Mouse (Mus musculus) heart, postnatal 25 days (tissue): ENCODE data around the gene Lrrc61. TPM values are rescaled to one million over a fixed set of nuclear protein-coding genes. Genes with fewer than 3 reads are reported as not detected.

Experiments
- DNase-seq: peaks from one replicate; pipeline ENCODE4 v3.0.0; 2022; ENCODE audit warnings: low spot score
- intact Hi-C: fragments of 180-260 bp; cut with DNase I; formaldehyde crosslinking; loops from one replicate; pipeline ENCODE4 v1.15.1; 2025
- total RNA-seq, 2 experiments: library from RNA; stranded (reverse); gene quantifications; 2 replicates each; pipeline ENCODE4 v1.2.3; 2021

Lrrc61 gene
- total RNA-seq, 2 experiments from 2014 or later: 15.5 to 16.5 TPM

DNA sequence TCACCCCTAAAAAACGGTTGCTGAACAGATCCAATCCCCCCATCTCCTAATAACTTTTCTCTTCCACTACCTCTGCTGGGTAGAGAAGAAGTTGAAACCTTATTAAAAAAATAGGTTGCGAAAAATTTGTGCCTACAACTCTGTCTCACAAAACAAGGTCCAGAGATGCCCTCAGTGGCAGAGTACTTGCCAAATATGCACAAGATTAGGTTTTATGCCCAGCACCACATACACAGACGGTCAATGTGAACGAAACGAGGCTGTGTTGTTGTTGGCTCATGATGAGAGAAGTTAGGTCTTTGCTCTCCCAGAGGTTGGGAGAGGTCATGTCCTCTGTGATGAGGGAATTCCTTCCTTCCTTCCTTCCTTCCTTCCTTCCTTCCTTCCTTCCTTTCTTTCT is 9.3 kb upstream of the Lrrc61 start:
- intact Hi-C loops: no loop called here
- DNase-seq: no peak

DNA sequence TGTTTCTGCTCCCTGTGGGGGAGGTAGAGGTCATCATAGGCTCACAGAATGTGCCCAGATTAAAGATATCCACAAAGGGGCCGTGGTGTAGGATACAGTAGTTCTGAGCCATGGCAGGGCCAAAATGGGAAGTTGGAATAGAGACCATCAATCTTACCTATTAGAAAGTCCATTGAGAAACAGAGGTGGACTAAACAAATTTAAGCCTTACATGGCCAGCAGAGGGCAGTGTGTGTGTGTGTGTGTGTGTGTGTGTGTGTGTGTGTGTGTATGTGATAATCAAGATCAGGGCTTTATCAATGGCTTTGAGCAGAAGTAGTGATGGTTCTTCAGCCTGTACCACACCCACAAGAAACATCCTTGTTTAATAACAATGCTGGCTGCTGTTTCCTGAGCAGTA is 8.3 kb upstream of the Lrrc61 start:
- no peak for DNase-seq
- intact Hi-C loops: loop anchor here (2.0 kb wide), 1 partner anchor 97 kb away; no protein-coding TSS in a partner anchor

DNA sequence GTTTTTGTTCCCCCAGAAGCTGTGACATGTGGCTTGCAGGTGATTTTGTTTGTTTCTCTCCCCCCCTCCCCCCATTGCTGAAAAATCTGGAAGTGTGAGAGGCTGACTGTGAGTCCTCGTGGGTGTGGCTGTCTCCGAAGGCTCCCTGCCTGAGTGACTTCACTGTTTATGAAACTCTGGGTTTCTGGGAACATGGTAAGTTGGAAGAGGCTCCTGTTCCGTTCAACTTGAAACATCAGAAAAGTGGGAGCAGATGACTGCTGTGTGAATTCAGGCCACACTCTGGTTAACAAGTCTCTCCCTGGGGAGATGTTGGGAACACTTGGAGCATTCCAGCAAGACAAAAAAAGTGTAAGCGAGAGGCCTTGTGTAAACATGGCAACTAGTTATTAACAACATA is 7.7 kb upstream of the Lrrc61 start:
- peak; percentile 52 for DNase-seq
- intact Hi-C loops: loop anchor here (2.0 kb wide), 1 partner anchor 96 kb away; no protein-coding TSS in a partner anchor

- intact Hi-C loops: loop anchor here (2.0 kb wide), 1 partner anchor 30 kb away; no protein-coding TSS in a partner anchor
- DNase-seq: no peak
Observed at GRCm38 (mm10) chr6:48548314-48548713, 6.3 kb upstream of the Lrrc61 start.

DNA sequence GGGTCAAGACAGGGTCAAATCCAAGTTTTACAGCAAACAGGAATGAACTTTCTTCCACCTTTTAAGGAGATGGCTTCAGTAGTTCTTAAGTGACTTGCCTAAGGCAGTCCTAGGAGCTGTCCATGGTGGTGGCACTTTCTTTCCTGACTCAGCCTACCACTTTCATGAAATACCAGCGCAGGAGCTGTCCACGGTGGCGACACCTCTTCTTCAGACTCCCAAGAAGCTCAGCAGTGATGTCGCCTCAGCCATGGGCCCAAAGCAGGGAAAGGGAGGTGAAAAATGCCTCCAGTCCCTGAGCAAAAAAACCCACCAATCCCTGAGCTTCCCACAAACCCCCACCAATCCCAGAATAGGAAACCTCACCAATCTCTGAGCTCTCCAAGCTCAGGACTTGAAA is 1.7 kb upstream of the Lrrc61 start:
- DNase-seq: no peak
- intact Hi-C loops: no loop called here

DNA sequence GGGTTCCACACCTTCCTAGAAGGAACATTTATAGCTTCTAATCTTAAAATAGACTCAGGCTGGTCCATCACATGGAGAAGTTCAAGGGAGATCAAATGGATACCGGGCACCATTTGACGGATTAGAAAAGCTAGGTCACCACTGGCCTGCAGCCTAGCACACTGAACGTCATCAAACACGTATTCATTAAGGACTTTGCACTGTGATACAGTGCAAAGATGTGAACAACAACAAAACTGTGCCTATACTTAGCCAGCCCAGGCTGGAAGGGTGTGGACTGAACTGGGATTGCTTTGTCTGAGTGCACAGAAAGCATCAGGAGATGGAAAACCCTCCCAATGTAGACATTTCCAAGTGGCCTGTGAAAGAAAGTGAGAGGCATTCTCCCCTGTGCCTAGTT is 777 bp upstream of the Lrrc61 start:
- intact Hi-C loops: no loop called here
- no peak for DNase-seq

DNA sequence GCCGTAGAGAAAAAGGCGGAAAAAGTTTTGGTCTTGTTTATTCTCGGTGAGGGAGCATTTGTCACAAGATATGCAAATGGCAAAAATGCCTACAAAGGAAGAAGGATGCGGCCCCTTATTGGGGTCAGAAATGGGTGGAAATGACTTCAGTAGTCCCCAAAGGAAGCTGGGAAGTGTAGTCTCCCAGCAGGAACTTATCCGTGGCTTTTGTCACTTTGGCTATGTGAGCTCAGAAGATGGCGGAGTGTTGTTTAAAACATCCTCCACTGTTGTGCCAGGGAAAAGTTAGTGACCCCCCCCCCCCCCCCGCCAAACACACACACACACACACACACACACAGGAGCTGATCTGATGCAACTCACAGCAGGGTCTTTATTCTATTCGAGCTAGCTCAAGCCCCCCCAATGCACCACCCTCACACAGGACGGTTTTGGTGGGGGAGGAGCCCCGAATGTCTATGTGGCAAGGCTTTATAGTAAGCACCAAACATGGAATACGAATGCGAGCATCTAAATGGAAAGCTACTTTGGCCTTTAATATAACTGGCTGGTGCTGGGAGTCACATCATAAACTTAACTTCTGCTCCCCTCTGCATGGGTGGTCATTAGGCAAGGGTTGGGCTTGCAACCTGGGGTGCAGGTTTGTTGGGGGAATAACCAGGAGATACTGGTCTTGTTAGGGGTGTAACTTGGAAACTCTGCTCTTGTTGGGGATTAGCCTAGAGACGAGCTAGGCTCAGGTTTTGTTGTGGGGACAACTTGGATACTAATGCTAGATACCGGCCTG is 701 bp downstream of the Lrrc61 start:
- intact Hi-C loops: no loop called here
- no peak for DNase-seq

- DNase-seq: no peak
- intact Hi-C loops: no loop called here
Observed at GRCm38 (mm10) chr6:48555956-48556355, 1.4 kb downstream of the Lrrc61 start.

DNA sequence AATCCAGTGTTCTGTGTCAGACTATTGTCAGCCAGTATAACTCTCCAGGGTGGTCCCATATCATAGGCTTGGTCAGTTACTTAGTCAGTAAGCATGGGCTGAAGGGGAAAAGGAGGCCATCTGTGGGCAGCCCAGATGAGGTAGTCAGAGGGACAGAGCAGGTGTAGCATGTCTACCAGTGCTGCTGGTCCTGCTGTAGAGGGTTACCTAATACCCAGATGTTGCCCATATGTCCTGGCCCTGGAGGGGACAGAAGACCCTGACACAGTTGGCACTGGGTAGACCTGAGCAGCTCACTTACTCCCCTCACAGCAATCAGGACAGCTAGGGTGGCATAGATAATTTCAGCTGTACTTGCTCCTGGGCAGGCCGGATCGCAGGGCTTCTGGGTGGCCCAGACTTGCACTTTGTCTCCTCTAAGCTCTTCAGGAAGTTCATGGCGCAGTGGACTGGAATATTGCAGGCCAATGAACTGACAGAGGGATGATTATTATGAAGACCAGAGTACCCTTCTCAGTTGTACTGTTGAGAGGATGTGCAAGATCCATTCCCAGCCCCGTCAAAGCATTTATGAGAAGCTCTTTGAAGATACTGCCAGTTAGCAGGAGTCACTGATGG is 11.2 kb downstream of the Lrrc61 start:
- intact Hi-C loops: no loop called here
- DNase-seq: no peak

GRCm38 (mm10) chr6:48566312-48566711 is 11.7 kb downstream of the Lrrc61 start:
- DNase-seq: peak; percentile 55
- intact Hi-C loops: no loop called here

- DNase-seq: peak; percentile 40
- intact Hi-C loops: no loop called here
Observed at GRCm38 (mm10) chr6:48568036-48568984, 13.7 kb downstream of the Lrrc61 start.

DNA sequence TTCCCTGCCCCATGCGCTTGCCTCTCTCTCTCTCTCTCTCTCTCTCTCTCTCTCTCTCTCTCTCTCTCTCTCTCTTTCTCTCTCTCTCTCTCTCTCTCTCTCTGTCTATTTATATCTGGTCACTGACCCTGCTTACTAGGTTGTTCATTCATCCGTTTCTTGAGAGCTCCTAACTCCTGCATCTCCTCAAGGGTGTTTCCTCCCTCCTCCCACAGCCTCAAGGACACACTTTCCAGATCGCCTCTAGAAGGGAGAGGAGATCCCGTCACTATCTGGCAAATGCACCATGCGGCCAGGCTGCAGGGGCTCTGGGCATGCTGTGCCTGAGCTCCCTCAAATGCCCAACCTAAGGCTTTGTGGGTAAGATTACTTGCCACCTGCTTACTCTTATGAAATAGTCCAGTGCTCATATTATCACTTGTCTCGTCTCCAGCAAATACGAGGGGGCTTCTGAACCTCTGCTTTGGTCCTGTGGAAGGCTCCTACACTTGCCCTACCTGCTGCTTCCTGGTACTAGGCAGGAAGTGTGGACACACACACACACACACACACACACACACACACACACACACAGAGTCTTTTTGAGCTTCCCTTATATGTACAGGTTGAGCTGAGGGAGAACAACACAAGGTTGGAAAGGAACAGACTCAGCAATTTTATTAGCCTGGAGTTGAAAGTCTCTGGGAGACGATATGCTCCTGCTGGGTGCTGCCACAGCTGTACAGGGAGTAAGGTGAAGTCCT is 14.6 kb downstream of the Lrrc61 start:
- no peak for DNase-seq
- intact Hi-C loops: no loop called here

DNA sequence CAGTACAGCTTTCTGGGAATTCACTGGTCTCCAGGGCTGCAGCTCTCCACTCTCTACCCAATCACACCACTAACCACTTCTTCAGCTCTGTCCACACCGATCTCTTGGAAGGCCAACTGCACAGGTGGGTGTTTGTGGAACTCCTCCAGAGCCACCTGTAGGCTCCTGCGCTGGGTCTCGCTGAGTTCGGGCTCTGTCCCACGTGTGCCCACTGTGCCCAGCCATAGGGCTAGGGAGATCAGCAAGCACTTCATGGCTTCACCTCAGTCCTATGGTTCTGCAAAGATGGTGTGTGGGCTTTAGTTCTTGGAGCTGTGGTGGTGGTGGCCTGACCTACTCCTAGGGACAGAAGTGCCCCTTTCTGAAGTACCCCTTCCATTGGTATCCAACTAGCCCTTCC is 17.4 kb downstream of the Lrrc61 start:
- intact Hi-C loops: no loop called here
- no peak for DNase-seq

GRCm38 (mm10) chr6:48572572-48573061 is 18.0 kb downstream of the Lrrc61 start, which contains the start of gene Rarres2:
Rarres2 (minus strand) TSS chr6:48572789.
- peak; percentile 61 for DNase-seq

GRCm38 (mm10) chr6:48573280-48573679 is 18.7 kb downstream of the Lrrc61 start:
- DNase-seq: no peak
- intact Hi-C loops: no loop called here

More at GRCm38 (mm10) chr6:48572572-48573061, 18.0 kb downstream of the Lrrc61 start, which contains the start of gene Rarres2:
- intact Hi-C loops: no loop called here

DNA sequence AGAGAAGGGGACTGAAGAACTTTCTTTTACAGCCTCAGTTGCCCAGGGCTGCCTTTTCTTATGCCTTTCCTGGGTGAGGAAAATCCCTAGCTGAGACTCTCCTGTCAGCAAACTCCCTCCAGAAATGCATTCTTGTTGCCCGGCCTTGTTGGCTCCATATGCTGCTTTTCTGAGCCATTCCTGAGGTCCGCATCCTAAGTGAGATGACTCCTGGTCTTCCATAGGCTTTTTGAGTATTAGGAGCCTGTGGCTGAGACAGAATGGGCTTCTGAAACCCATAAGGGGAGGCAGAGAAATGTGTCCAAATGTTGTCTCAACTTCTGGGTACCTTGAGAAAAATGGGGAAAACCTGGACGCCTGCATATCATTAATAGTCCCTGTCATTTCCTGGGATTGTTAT is 19.4 kb downstream of the Lrrc61 start:
- intact Hi-C loops: no loop called here
- DNase-seq: no peak

- DNase-seq: no peak
- intact Hi-C loops: loop anchor here (2.0 kb wide), 1 partner anchor 30 kb away; no protein-coding TSS in a partner anchor
Observed at GRCm38 (mm10) chr6:48578736-48579135, 24.1 kb downstream of the Lrrc61 start.

- intact Hi-C loops: loop anchor here (2.0 kb wide), 1 partner anchor 30 kb away; no protein-coding TSS in a partner anchor
- DNase-seq: no peak
Observed at GRCm38 (mm10) chr6:48579215-48579648, 24.6 kb downstream of the Lrrc61 start.

GRCm38 (mm10) chr6:48581257-48581656 is 26.7 kb downstream of the Lrrc61 start:
- intact Hi-C loops: loop anchor here (5.0 kb wide), 1 partner anchor 191 kb away; the partner anchor contains the start of gene Gimap3
- no peak for DNase-seq
